Mouse (Mus musculus) gastrocnemius, adult 18-20 months (tissue): ENCODE results near the gene Drc7. TPM values are rescaled to one million over a fixed set of nuclear protein-coding genes. Genes with fewer than 3 reads are reported as not detected.
A peak's percentile ranks its signal among the peaks of the same experiment; 100 is the strongest.
"Not testable (repeated sequence)": the region's sequence is repeated elsewhere in the genome, so short reads cannot be mapped to it uniquely, and the experiment has no call there.

Experiments
- DNase-seq: peaks from one replicate; pipeline ENCODE4 v3.0.0; 2021; ENCODE audit warnings: low spot score
- long read RNA-seq, 2 experiments: library from polyadenylated mRNA; stranded (forward); transcript quantifications; one replicate each; pipeline ENCODE4 v2.0.0; 2021
- total RNA-seq, 2 experiments: library from RNA; stranded (reverse); gene quantifications; 2 replicates each; pipeline ENCODE4 v1.2.3; 2021

Drc7 gene
- not detected for total RNA-seq
- long read RNA-seq, experiment 1: 0 reads
- long read RNA-seq, experiment 2: 0 reads

GRCm38 (mm10) chr8:95054927-95055510, at the start of gene Drc7:
Gene Drc7 (plus strand): TSS chr8:95055103.
- no peak for DNase-seq

- no peak for DNase-seq
Measured at GRCm38 (mm10) chr8:95012442-95012919, 42.4 kb upstream of the Drc7 start.

GRCm38 (mm10) chr8:95015866-95016265, 39.0 kb upstream of the Drc7 start:
- no peak for DNase-seq

DNA sequence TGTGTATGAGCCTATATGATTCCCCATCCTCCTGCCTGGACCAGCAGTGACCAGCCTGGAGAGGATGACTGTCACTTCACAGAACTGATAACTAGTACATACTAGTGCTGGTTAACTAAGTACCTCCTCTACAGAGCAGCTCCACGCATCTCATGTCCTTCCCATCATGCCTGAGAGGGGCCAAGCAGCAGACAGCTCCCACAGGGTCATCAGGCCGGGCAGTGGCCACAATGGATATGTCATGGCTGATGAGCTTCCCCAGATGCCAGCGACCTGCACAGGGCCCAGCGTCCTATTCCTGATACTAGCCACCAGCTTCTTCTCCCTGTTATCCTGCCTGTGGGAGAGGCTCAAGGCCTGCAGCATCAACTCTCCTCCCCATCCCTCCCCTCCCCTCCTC, 38.2 kb upstream of the Drc7 start:
- no peak for DNase-seq

DNA sequence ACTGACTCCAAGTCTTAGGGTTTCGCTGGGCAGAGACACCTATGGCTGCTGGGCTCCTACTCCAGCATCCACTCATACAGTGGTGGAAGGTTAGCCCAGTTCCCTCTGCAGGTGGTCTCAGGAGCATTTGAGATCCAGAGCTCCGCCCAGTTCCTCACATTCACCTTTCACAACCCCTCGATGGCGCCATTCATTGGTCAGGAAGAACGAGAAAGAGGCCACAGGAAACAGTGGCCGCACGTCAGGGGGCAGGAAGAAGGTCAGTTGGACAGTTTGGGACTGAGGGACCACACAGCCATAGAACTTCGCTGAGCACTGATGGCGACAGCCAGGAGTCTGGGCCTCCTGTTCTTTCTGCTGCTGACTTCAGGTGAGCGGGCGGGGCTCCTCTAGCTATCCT, 37.5 kb upstream of the Drc7 start, which contains the start of gene Adgrg3:
Adgrg3 (plus strand) TSS at position 242 of the 400 bp plus-strand sequence.
- no peak for DNase-seq

DNA sequence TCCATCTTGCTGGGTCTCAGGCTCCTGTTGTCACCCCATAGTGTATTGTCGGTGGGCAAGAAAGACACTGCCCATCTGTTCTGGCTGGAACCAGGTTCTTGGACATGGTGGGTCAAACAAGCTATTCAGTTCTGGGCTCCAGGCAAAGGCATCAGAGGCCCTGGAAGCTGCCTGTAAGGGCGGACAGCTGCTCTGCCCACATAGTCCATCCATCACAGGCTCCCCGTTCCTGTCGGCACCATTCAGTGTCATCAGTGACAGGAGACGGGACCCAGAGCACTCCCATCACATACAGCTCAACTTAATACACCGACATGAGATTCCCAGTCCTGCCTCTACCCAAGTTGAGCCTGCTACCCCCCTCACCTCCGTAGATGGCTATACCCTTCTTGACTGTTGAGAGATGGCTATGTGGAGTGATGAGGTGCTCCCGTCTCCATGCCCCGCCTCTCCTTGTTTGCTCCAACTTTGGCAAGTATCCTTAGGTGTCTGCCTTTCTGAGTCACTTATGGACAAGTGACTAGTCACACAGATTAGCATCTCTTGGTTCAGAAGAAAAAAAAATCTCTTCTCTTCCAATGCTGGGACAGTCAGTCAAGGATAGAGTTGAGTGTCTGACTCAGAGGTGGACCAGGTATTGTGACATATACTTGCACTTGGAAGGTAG, 36.8 kb upstream of the Drc7 start:
- no peak for DNase-seq

GRCm38 (mm10) chr8:95020293-95020777, 34.6 kb upstream of the Drc7 start:
- no peak for DNase-seq

DNA sequence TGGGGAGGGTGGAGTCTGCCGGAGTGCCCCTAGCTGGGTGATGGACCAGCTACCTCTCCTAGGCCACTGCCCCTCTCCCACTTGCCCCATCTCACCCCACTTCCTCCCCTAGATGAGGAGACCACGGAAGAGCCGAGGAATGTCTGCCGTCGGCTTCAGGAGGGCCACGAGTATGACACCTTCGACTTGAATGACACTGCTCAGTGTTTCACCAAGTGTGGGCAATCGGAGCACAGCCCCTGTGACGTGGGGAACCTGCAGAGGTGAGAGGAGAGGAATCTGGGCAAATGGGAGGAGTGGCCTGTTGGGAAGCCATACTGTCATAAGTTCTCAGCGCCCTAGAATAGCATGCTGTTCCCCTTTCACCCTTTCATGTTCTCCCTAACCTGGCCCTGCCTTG, 34.1 kb upstream of the Drc7 start:
- DNase-seq: no peak

- no peak for DNase-seq
Measured at GRCm38 (mm10) chr8:95023201-95023600, 31.7 kb upstream of the Drc7 start.

- no peak for DNase-seq
Measured at GRCm38 (mm10) chr8:95024387-95024786, 30.5 kb upstream of the Drc7 start.

GRCm38 (mm10) chr8:95025421-95025820, 29.5 kb upstream of the Drc7 start:
- no peak for DNase-seq

DNA sequence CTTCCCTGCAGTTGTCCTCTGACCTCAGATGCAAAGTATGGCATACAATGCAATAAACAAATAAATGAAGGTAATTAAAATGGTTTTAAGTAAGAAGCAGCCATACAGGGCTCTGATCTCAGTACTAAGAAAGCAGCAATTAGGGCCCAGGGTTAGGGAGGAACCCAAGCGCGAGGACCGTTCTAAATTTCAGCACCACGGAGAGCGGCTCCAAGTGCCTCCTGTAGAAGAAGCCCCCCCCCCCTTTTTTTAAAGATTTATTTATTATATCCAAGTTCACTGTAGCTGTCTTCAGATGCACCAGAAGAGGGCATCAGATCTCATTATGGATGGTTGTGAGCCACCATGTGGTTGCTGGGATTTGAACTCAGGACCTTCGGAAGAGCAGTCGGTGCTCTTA, 26.5 kb upstream of the Drc7 start:
- not testable (repeated sequence) for DNase-seq

- DNase-seq: peak; percentile 19
Measured at GRCm38 (mm10) chr8:95037106-95037925, 17.6 kb upstream of the Drc7 start.

- DNase-seq: no peak
Measured at GRCm38 (mm10) chr8:95041883-95042784, 12.8 kb upstream of the Drc7 start.

DNA sequence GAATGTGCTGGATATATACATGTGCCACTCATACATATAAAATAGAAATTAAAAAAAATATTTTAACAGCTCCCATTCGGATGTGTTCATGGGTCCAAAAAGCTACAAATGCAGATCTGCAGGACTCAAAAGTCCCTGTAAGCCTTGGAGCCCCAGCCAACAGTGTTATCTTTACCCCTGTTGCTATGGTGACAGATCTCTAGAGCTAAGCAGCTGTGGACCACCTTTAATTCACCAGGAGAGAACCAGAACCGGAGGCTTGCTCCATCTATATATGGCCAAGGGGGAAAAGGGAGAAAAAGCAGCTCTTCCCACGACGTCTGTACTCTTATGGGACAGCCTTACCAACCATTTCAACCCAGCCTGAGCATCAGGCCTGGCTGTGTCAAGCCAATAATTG, 10.1 kb upstream of the Drc7 start:
- DNase-seq: no peak

- DNase-seq: no peak
Measured at GRCm38 (mm10) chr8:95046982-95047381, 7.9 kb upstream of the Drc7 start.

GRCm38 (mm10) chr8:95047884-95048680, 6.8 kb upstream of the Drc7 start:
- no peak for DNase-seq

GRCm38 (mm10) chr8:95049636-95050035, 5.3 kb upstream of the Drc7 start:
- DNase-seq: no peak

DNA sequence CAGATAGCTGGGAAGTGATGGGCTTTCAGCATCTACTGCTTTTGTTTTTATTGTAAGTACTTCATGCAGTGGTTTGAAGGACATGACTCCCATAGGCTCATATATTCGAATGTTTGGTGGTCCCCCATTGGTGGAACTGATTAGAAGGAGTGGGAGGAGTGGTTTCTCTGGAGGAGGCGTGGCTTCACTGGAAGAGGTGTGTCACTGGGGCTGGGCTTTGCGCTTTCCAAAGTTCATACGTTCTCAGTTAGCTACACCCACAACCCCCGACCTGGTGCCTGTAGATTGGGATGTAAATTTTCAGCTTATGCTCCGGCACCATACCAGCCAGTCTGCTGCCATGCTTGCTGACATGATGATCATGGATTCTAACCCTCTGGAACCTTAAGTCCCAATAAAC, 465 bp upstream of the Drc7 start:
- DNase-seq: no peak

DNA sequence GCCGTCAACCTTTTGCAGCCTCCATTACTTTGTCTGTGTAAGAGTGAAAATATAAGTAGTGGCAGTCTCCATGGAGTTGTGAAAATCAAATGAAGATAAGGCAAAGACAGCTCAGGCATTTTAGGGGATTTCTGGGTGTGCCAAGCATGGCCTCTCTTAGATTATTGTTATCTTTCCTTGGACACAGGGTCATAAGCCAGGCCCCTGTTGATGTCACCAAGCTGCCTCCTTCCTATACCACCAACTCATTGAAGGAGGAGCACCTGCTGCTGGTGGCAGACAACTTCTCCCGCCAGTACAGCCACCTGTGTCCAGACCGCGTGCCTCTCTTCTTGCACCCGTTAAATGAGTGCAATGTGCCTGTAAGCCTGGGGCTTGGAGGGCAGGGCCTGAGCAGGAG, 1.5 kb downstream of the Drc7 start:
- no peak for DNase-seq
